Mouse (Mus musculus) hindbrain, embryonic 16.5 days (tissue): ENCODE data around the gene Ppp1cb. TPM values are rescaled to one million over a fixed set of nuclear protein-coding genes. Genes with fewer than 3 reads are reported as not detected.

Experiments used
- ATAC-seq: fragments of 200-750 bp; cut with Nextera tagmentation; 2 replicates; pipeline ENCODE4 v1.8.0; 2017; ENCODE audit warnings: moderate TSS enrichment, moderate library complexity
- H3K27ac ChIP-seq: fragments of 300-500 bp; sonication (generic); 2 replicates; pipeline ENCODE4 v1.5.1; 2014; ENCODE audit warnings: low read depth, mild to moderate bottlenecking, control low read depth, low read length, moderate library complexity
- H3K27me3 ChIP-seq: fragments of 300-500 bp; sonication (generic); replicated peaks from 2 replicates; pipeline ENCODE4 v1.6.1; 2014; ENCODE audit warnings: low read length; ENCODE audit not compliant: control insufficient read depth, insufficient read depth
- H3K36me3 ChIP-seq: fragments of 300-500 bp; sonication (generic); 2 replicates; pipeline ENCODE4 v1.6.1; 2014; ENCODE audit warnings: mild to moderate bottlenecking, low read length, moderate library complexity, mixed read lengths; ENCODE audit not compliant: control insufficient read depth, insufficient read depth
- H3K4me1 ChIP-seq: fragments of 300-500 bp; sonication (generic); 2 replicates; pipeline ENCODE4 v1.6.1; 2014; ENCODE audit warnings: low read depth, low read length; ENCODE audit not compliant: control insufficient read depth, insufficient read depth
- H3K4me2 ChIP-seq: fragments of 300-500 bp; sonication (generic); 2 replicates; pipeline ENCODE4 v1.6.1; 2014; ENCODE audit warnings: mild to moderate bottlenecking, low read length, control low read depth, moderate library complexity
- H3K4me3 ChIP-seq: fragments of 300-500 bp; sonication (generic); 2 replicates; pipeline ENCODE4 v1.5.1; 2014; ENCODE audit warnings: mild to moderate bottlenecking, low read length, control low read depth, moderate library complexity
- H3K9ac ChIP-seq: fragments of 300-500 bp; sonication (generic); 2 replicates; pipeline ENCODE4 v1.6.1; 2014; ENCODE audit warnings: low read depth, mild to moderate bottlenecking, control low read depth, low read length, moderate library complexity
- H3K9me3 ChIP-seq: fragments of 300-500 bp; sonication (generic); 2 replicates; pipeline ENCODE4 v1.6.1; 2014; ENCODE audit warnings: mild to moderate bottlenecking, low read length, moderate library complexity; ENCODE audit not compliant: control insufficient read depth
- WGBS: fragments of 180-500 bp; shearing (Covaris S2); extraction: QIAGEN DNeasy Blood & Tissue Kit; methylation state at CpG from one replicate; pipeline ENCODE4 v1.1.7; 2014; 5-methylcytosine and 5-hydroxymethylcytosine counted together
- polyA plus RNA-seq: library from polyadenylated mRNA; unstranded; fragments of >200 nt; fragmentation: Nextera tagmentation; extraction: Ambion mirVana; gene quantifications from 2 replicates; pipeline ENCODE4 v1.2.1, GENCODE M21; 2015

Ppp1cb gene
- polyA plus RNA-seq, 1 experiment from 2014 or later, result 178 TPM

GRCm38 (mm10) chr5:32520381-32520780, 61.7 kb downstream of the Ppp1cb start:
- no peaks in the 10 kb centered on the region for H3K9me3 ChIP-seq
- no peak overlapping the region for H3K27ac ChIP-seq
- 61% methylated on average over 1 of the region's 1 CpGs for WGBS
- H3K4me1 ChIP-seq, result no peaks in the 10 kb centered on the region
- H3K4me2 ChIP-seq, result no peak overlapping the region
- no peak overlapping the region for H3K4me3 ChIP-seq
- no peak for ATAC-seq
- no peak overlapping the region for H3K9ac ChIP-seq
- no peaks in the 10 kb centered on the region for H3K27me3 ChIP-seq
- H3K36me3 ChIP-seq, result no peaks in the 10 kb centered on the region

- Histone ChIP-seq H3K9me3 (no peaks in the 10 kb centered on the region), H3K9ac (no peak overlapping the region), H3K27ac (no peak overlapping the region), H3K4me1 (no peaks in the 10 kb centered on the region), H3K4me2 (no peak overlapping the region), H3K27me3 (no peaks in the 10 kb centered on the region), H3K36me3 (no peaks in the 10 kb centered on the region), H3K4me3 (no peak overlapping the region)
- ATAC-seq, result no peak
- 86% methylated on average over 2 of the region's 2 CpGs for WGBS
Measured at GRCm38 (mm10) chr5:32549449-32549848, 90.8 kb downstream of the Ppp1cb start.

- Histone ChIP-seq H3K36me3 (no peaks in the 10 kb centered on the region), H3K4me3 (no peak overlapping the region), H3K4me1 (no peaks in the 10 kb centered on the region), H3K4me2 (no peak overlapping the region), H3K9ac (no peak overlapping the region), H3K27me3 (no peaks in the 10 kb centered on the region), H3K27ac (no peak overlapping the region), H3K9me3 (no peaks in the 10 kb centered on the region)
- WGBS, result 96% methylated on average over 1 of the region's 1 CpGs
- no peak for ATAC-seq
Measured at GRCm38 (mm10) chr5:32564697-32565096, 106.1 kb downstream of the Ppp1cb start.

Other genes starting within 250 kb of the Ppp1cb start
- 0.05 TPM in 1 of 2 replicates, not detected in the other for gene Plb1, start 226.1 kb upstream of the Ppp1cb start, polyA plus RNA-seq
- 16.9 and 18.1 TPM in 2 replicates for gene Yes1, start 152.3 kb downstream of the Ppp1cb start, polyA plus RNA-seq